Mouse (Mus musculus) stomach, postnatal 0 days (tissue): ENCODE data around the gene Dixdc1. TPM values are rescaled to one million over a fixed set of nuclear protein-coding genes. Genes with fewer than 3 reads are reported as not detected.

Experiments used
- ATAC-seq: fragments of 200-750 bp; cut with Nextera tagmentation; 2 replicates; pipeline ENCODE4 v1.8.0; 2017; ENCODE audit not compliant: low FRiP score, low TSS enrichment
- DNase-seq: peaks from one replicate; pipeline ENCODE4 v3.0.0-alpha.2; 2016; ENCODE audit warnings: low spot score
- H3K27ac ChIP-seq: fragments of 300-500 bp; sonication (generic); replicated peaks from 2 replicates; pipeline ENCODE4 v1.5.1; 2014; ENCODE audit warnings: mild to moderate bottlenecking, control low read depth
- H3K27me3 ChIP-seq: fragments of 300-500 bp; sonication (generic); 2 replicates; pipeline ENCODE4 v1.6.1; 2014; ENCODE audit warnings: low read length; ENCODE audit not compliant: control insufficient read depth, insufficient read depth
- H3K36me3 ChIP-seq: fragments of 300-500 bp; sonication (generic); 2 replicates; pipeline ENCODE4 v1.6.1; 2014; ENCODE audit warnings: low read length, mixed read lengths; ENCODE audit not compliant: control insufficient read depth, insufficient read depth
- H3K4me1 ChIP-seq: fragments of 300-500 bp; sonication (generic); replicated peaks from 2 replicates; pipeline ENCODE4 v1.6.1; 2014; ENCODE audit warnings: antibody characterized with exemption; ENCODE audit not compliant: control insufficient read depth, insufficient read depth
- H3K4me2 ChIP-seq: fragments of 300-500 bp; sonication (generic); replicated peaks from 2 replicates; pipeline ENCODE4 v1.6.1; 2014; ENCODE audit warnings: low read depth, mild to moderate bottlenecking, control low read depth, moderate library complexity
- H3K4me3 ChIP-seq: fragments of 300-500 bp; sonication (generic); 2 replicates; pipeline ENCODE4 v1.5.1; 2014; ENCODE audit warnings: low read depth, low read length, control low read depth
- H3K9ac ChIP-seq: fragments of 300-500 bp; sonication (generic); 2 replicates; pipeline ENCODE4 v1.6.1; 2014; ENCODE audit warnings: mild to moderate bottlenecking, low read length, control low read depth, mixed read lengths
- H3K9me3 ChIP-seq: fragments of 300-500 bp; sonication (generic); 2 replicates; pipeline ENCODE4 v1.6.1; 2016; ENCODE audit warnings: low read length; ENCODE audit not compliant: control insufficient read depth
- CTCF ChIP-seq: IDR thresholded peaks from 2 replicates; pipeline ENCODE4 v1.5.1; 2016; ENCODE audit warnings: antibody characterized with exemption, low read depth, mild to moderate bottlenecking, moderate library complexity
- EP300 ChIP-seq: optimal IDR thresholded peaks from 2 replicates; pipeline ENCODE3; 2016; ENCODE audit warnings: antibody characterized with exemption
- WGBS: fragments of 180-500 bp; shearing (Covaris S2); extraction: QIAGEN DNeasy Blood & Tissue Kit; methylation state at CpG from one replicate; pipeline ENCODE4 v1.1.7; 2014; 5-methylcytosine and 5-hydroxymethylcytosine counted together
- polyA plus RNA-seq: library from polyadenylated mRNA; unstranded; fragments of >200 nt; fragmentation: Nextera tagmentation; extraction: Ambion mirVana; gene quantifications from 2 replicates; pipeline ENCODE4 v1.2.1, GENCODE M21; 2015

Gene Dixdc1
- polyA plus RNA-seq, 1 experiment from 2014 or later, result 6.6 TPM

GRCm38 (mm10) chr9:50751323-50751722 is 12.0 kb upstream of the Dixdc1 start, which contains the start of gene Cryab:
Cryab (plus strand) TSS chr9:50751325.
- Histone ChIP-seq H3K4me3 (peak within 1 kb of the TSS; percentile 37), H3K4me2 (peak within 1 kb of the TSS; percentile 56), H3K36me3 (no peaks in the 10 kb centered on the region), H3K4me1 (peaks cover 2% of the 10 kb centered on the region; the same call in 1 of the 2 replicates), H3K9ac (peak within 1 kb of the TSS; percentile 24), H3K27me3 (no peaks in the 10 kb centered on the region), H3K27ac (peak within 1 kb of the TSS; percentile 89), H3K9me3 (no peaks in the 10 kb centered on the region)
- TF ChIP-seq EP300, result no peak
- no peak for TF ChIP-seq CTCF
- ATAC-seq (no peak), DNase-seq (no peak)
- WGBS, result 70% methylated on average over 22 of the region's 22 CpGs

- H3K9ac ChIP-seq, result no peak overlapping the region
- H3K27me3 ChIP-seq, result no peaks in the 10 kb centered on the region
- DNase-seq (no peak), ATAC-seq (no peak)
- no peaks in the 10 kb centered on the region for H3K36me3 ChIP-seq
- peaks cover 2% of the 10 kb centered on the region; the same call in 1 of the 2 replicates for H3K4me1 ChIP-seq
- H3K27ac ChIP-seq, result no peak overlapping the region
- no peak overlapping the region for H3K4me2 ChIP-seq
- WGBS, result 60% methylated on average over 6 of the region's 6 CpGs
- no peak overlapping the region for H3K4me3 ChIP-seq
- no peaks in the 10 kb centered on the region for H3K9me3 ChIP-seq
- TF ChIP-seq CTCF, result no peak
- no peak for TF ChIP-seq EP300
Observed at GRCm38 (mm10) chr9:50750706-50751105, 11.4 kb upstream of the Dixdc1 start.

- H3K9me3 ChIP-seq, result no peaks in the 10 kb centered on the region
- DNase-seq, result peak; percentile 84
- 3% methylated on average over 19 of the region's 19 CpGs for WGBS
- TF ChIP-seq EP300 (no peak), CTCF (peak; percentile 67)
- peak within 1 kb of the TSS; percentile 49 for H3K4me3 ChIP-seq
- no peaks in the 10 kb centered on the region; the same call in 1 of the 2 replicates for H3K4me1 ChIP-seq
- peak within 1 kb of the TSS; percentile 94 for H3K27ac ChIP-seq
- H3K9ac ChIP-seq, result peak within 1 kb of the TSS; percentile 73
- ATAC-seq, result peak; percentile 84
- no peaks in the 10 kb centered on the region for H3K27me3 ChIP-seq
- no peaks in the 10 kb centered on the region for H3K36me3 ChIP-seq
- peak within 1 kb of the TSS; percentile 66 for H3K4me2 ChIP-seq
Observed at GRCm38 (mm10) chr9:50746214-50746677, 6.9 kb upstream of the Dixdc1 start, which contains the start of gene 2310030G06Rik. 2310030G06Rik (minus strand) TSS chr9:50746536.

- Histone ChIP-seq H3K9ac (peak overlapping the region; percentile 73), H3K4me1 (no peaks in the 10 kb centered on the region), H3K4me2 (peak overlapping the region; percentile 66), H3K27me3 (no peaks in the 10 kb centered on the region), H3K36me3 (no peaks in the 10 kb centered on the region), H3K9me3 (no peaks in the 10 kb centered on the region), H3K4me3 (peak overlapping the region; percentile 49), H3K27ac (peak overlapping the region; percentile 94)
- peak; percentile 61 for DNase-seq
- ATAC-seq, result peak; percentile 65
- 10% methylated on average over 7 of the region's 7 CpGs for WGBS
- no peak for TF ChIP-seq CTCF
- no peak for TF ChIP-seq EP300
Observed at GRCm38 (mm10) chr9:50745806-50746205, 6.5 kb upstream of the Dixdc1 start.

- Histone ChIP-seq H3K9ac (no peak overlapping the region), H3K27me3 (no peaks in the 10 kb centered on the region), H3K36me3 (no peaks in the 10 kb centered on the region), H3K4me1 (no peaks in the 10 kb centered on the region), H3K4me3 (no peak overlapping the region), H3K9me3 (no peaks in the 10 kb centered on the region), H3K4me2 (no peak overlapping the region), H3K27ac (no peak overlapping the region)
- DNase-seq, result no peak
- no peak for TF ChIP-seq EP300
- TF ChIP-seq CTCF, result no peak
- no peak for ATAC-seq
- WGBS, result 63% methylated on average over 2 of the region's 2 CpGs
Observed at GRCm38 (mm10) chr9:50742744-50743143, 3.4 kb upstream of the Dixdc1 start.

- no peaks in the 10 kb centered on the region for H3K27me3 ChIP-seq
- no peaks in the 10 kb centered on the region for H3K9me3 ChIP-seq
- no peak overlapping the region for H3K4me2 ChIP-seq
- ATAC-seq, result no peak
- H3K9ac ChIP-seq, result no peak overlapping the region
- TF ChIP-seq CTCF (no peak), EP300 (no peak)
- H3K4me3 ChIP-seq, result no peak overlapping the region
- no peaks in the 10 kb centered on the region for H3K36me3 ChIP-seq
- H3K4me1 ChIP-seq, result no peaks in the 10 kb centered on the region
- DNase-seq, result no peak
- 66% methylated on average over 3 of the region's 3 CpGs for WGBS
- H3K27ac ChIP-seq, result no peak overlapping the region
Observed at GRCm38 (mm10) chr9:50742261-50742660, 2.9 kb upstream of the Dixdc1 start.
